Mouse (Mus musculus) CH12F3 (cell line): ENCODE results near the gene Hes5.

ENCODE experiments used
- in situ Hi-C: fragments of 300-500 bp; cut with MboI; formaldehyde crosslinking; loops from 2 replicates; pipeline ENCODE4 v1.14.3; 2020; ENCODE audit warnings: low sequenced_read_pairs

The Hes5 gene

GRCm38 (mm10) chr4:154960690-154961225 lies at the start of gene Hes5:
Gene Hes5, plus strand, starts transcription at chr4:154960923.
- in situ Hi-C loops = loop anchor here (25.0 kb wide), 1 partner anchor 102 kb away; the partner anchor contains the start of genes Pex10 and Plch2

- in situ Hi-C loops = no loop called here
Measured at GRCm38 (mm10) chr4:154911644-154912043, 49.1 kb upstream of the Hes5 start.

GRCm38 (mm10) chr4:154913845-154914244 lies 46.9 kb upstream of the Hes5 start:
- in situ Hi-C loops = no loop called here

- in situ Hi-C loops = no loop called here
Measured at GRCm38 (mm10) chr4:154914252-154914651, 46.5 kb upstream of the Hes5 start.

GRCm38 (mm10) chr4:154914707-154915106 lies 46.0 kb upstream of the Hes5 start:
- in situ Hi-C loops = no loop called here

GRCm38 (mm10) chr4:154915286-154915685 lies 45.4 kb upstream of the Hes5 start:
- in situ Hi-C loops = no loop called here

GRCm38 (mm10) chr4:154916662-154917061 lies 44.1 kb upstream of the Hes5 start:
- in situ Hi-C loops = no loop called here

GRCm38 (mm10) chr4:154922291-154922690 lies 38.4 kb upstream of the Hes5 start:
- in situ Hi-C loops = no loop called here

GRCm38 (mm10) chr4:154922931-154923330 lies 37.8 kb upstream of the Hes5 start:
- in situ Hi-C loops = no loop called here

- in situ Hi-C loops = no loop called here
Measured at GRCm38 (mm10) chr4:154925413-154925812, 35.3 kb upstream of the Hes5 start.

GRCm38 (mm10) chr4:154926969-154927898 lies 33.5 kb upstream of the Hes5 start:
- in situ Hi-C loops = no loop called here

GRCm38 (mm10) chr4:154927899-154928337 lies 32.8 kb upstream of the Hes5 start:
- in situ Hi-C loops = no loop called here

GRCm38 (mm10) chr4:154928395-154929087 lies 32.2 kb upstream of the Hes5 start, which contains the start of gene Tnfrsf14:
Gene Tnfrsf14, minus strand, starts transcription at chr4:154928563.
- in situ Hi-C loops = no loop called here

- in situ Hi-C loops = no loop called here
Measured at GRCm38 (mm10) chr4:154929088-154929660, 31.5 kb upstream of the Hes5 start.

- in situ Hi-C loops = no loop called here
Measured at GRCm38 (mm10) chr4:154933306-154933907, 27.3 kb upstream of the Hes5 start.

GRCm38 (mm10) chr4:154934800-154935199 lies 25.9 kb upstream of the Hes5 start:
- in situ Hi-C loops = no loop called here

GRCm38 (mm10) chr4:154935788-154936187 lies 24.9 kb upstream of the Hes5 start:
- in situ Hi-C loops = no loop called here

GRCm38 (mm10) chr4:154936542-154937255 lies 24.0 kb upstream of the Hes5 start:
- in situ Hi-C loops = no loop called here

GRCm38 (mm10) chr4:154937746-154938145 lies 23.0 kb upstream of the Hes5 start:
- in situ Hi-C loops = no loop called here

- in situ Hi-C loops = no loop called here
Measured at GRCm38 (mm10) chr4:154940156-154940555, 20.6 kb upstream of the Hes5 start.
